Mouse (Mus musculus): ENCODE results near the gene Prkag2.
A peak's percentile ranks its signal among the peaks of the same experiment; 100 is the strongest.

Prkag2 gene

GRCm38 (mm10) chr5:24991575-24991974 is 108.9 kb downstream of the Prkag2 start:
- DNase-seq: no peak

GRCm38 (mm10) chr5:24990460-24990859 is 110.0 kb downstream of the Prkag2 start:
- no peak for DNase-seq

GRCm38 (mm10) chr5:24989683-24990082 is 110.8 kb downstream of the Prkag2 start:
- no peak for DNase-seq

- no peak for DNase-seq
Observed at GRCm38 (mm10) chr5:24986956-24987355, 113.5 kb downstream of the Prkag2 start.

- no peak for DNase-seq
Observed at GRCm38 (mm10) chr5:24986204-24986940, 114.1 kb downstream of the Prkag2 start.

- peak; percentile 36 for DNase-seq
Observed at GRCm38 (mm10) chr5:24985434-24986176, 114.8 kb downstream of the Prkag2 start.

GRCm38 (mm10) chr5:24984157-24984556 is 116.3 kb downstream of the Prkag2 start:
- no peak for DNase-seq

GRCm38 (mm10) chr5:24983539-24983938 is 116.9 kb downstream of the Prkag2 start:
- DNase-seq: peak; percentile 74

- no peak for DNase-seq
Observed at GRCm38 (mm10) chr5:24982258-24982657, 118.2 kb downstream of the Prkag2 start.

GRCm38 (mm10) chr5:24981765-24982164 is 118.7 kb downstream of the Prkag2 start:
- no peak for DNase-seq

- DNase-seq: no peak
Observed at GRCm38 (mm10) chr5:24979968-24980345, 120.5 kb downstream of the Prkag2 start.

- no peak for DNase-seq
Observed at GRCm38 (mm10) chr5:24979312-24979967, 121.0 kb downstream of the Prkag2 start.

GRCm38 (mm10) chr5:24976907-24977306 is 123.5 kb downstream of the Prkag2 start:
- no peak for DNase-seq

- no peak for DNase-seq
Observed at GRCm38 (mm10) chr5:24976236-24976635, 124.2 kb downstream of the Prkag2 start.

GRCm38 (mm10) chr5:24975100-24975499 is 125.3 kb downstream of the Prkag2 start:
- DNase-seq: no peak

- no peak for DNase-seq
Observed at GRCm38 (mm10) chr5:24973672-24974225, 126.7 kb downstream of the Prkag2 start.

GRCm38 (mm10) chr5:24973228-24973627 is 127.2 kb downstream of the Prkag2 start:
- DNase-seq: no peak

- no peak for DNase-seq
Observed at GRCm38 (mm10) chr5:24970552-24971275, 129.7 kb downstream of the Prkag2 start.

GRCm38 (mm10) chr5:24969241-24969880 is 131.1 kb downstream of the Prkag2 start:
- no peak for DNase-seq

- no peak for DNase-seq
Observed at GRCm38 (mm10) chr5:24968792-24969191, 131.7 kb downstream of the Prkag2 start.

- DNase-seq: no peak
Observed at GRCm38 (mm10) chr5:24967898-24968535, 132.4 kb downstream of the Prkag2 start.

- no peak for DNase-seq
Observed at GRCm38 (mm10) chr5:24963776-24964175, 136.7 kb downstream of the Prkag2 start.
